Mouse (Mus musculus): ENCODE results near the gene Apom. TPM values are rescaled to one million over a fixed set of nuclear protein-coding genes. Genes with fewer than 3 reads are reported as not detected.
"Not testable (repeated sequence)": the region's sequence is repeated elsewhere in the genome, so short reads cannot be mapped to it uniquely, and the experiment has no call there.

Gene Apom
- polyA plus RNA-seq, 1 experiment from 2014 or later: 508 TPM

- 83% methylated on average over 9 of the region's 9 CpGs for WGBS (ENCODE audit: insufficient replicate concordance)
- not testable (repeated sequence) for H3K4me3 ChIP-seq; H3K9me3 ChIP-seq (replicated peaks); ATAC-seq; H3K4me2 ChIP-seq; H3K27ac ChIP-seq; H3K9ac ChIP-seq; H3K27me3 ChIP-seq (replicated peaks)
- Histone ChIP-seq H3K36me3 (peaks cover 51% of the 10 kb centered on the region), H3K4me1 (peaks cover 58% of the 10 kb centered on the region)
Measured at GRCm38 (mm10) chr17:35123287-35123686, 8.6 kb downstream of the Apom start.

GRCm38 (mm10) chr17:35121871-35122303, 10.0 kb downstream of the Apom start, which contains the start of gene Csnk2b:
TSS of gene Csnk2b (minus strand) at chr17:35122053.
- Histone ChIP-seq H3K27me3 (replicated peaks) (no peaks in the 10 kb centered on the region), H3K4me2 (peak within 1 kb of the TSS; percentile 89), H3K27ac (peak within 1 kb of the TSS; percentile 96), H3K4me3 (peak within 1 kb of the TSS; percentile 82), H3K9ac (peak within 1 kb of the TSS; percentile 92), H3K9me3 (replicated peaks) (no peaks in the 10 kb centered on the region), H3K36me3 (peaks cover 53% of the 10 kb centered on the region), H3K4me1 (peaks cover 47% of the 10 kb centered on the region)
- no peak for ATAC-seq
- WGBS (ENCODE audit: insufficient replicate concordance): under 1% methylated on average over 19 of the region's 19 CpGs

GRCm38 (mm10) chr17:35121143-35121799, 10.6 kb downstream of the Apom start, which contains the start of gene Gpank1:
TSS of gene Gpank1 (plus strand) at chr17:35121455.
- peak within 1 kb of the TSS; percentile 82 for H3K4me3 ChIP-seq
- H3K36me3 ChIP-seq: peaks cover 57% of the 10 kb centered on the region

GRCm38 (mm10) chr17:35120745-35121142, 11.1 kb downstream of the Apom start:
- peaks cover 40% of the 10 kb centered on the region for H3K4me1 ChIP-seq
- no peaks in the 10 kb centered on the region for H3K27me3 ChIP-seq (replicated peaks)
- WGBS (ENCODE audit: insufficient replicate concordance): under 1% methylated on average over 33 of the region's 33 CpGs
- peak overlapping the region; percentile 89 for H3K4me2 ChIP-seq
- H3K4me3 ChIP-seq: peak overlapping the region; percentile 82
- H3K9ac ChIP-seq: peak overlapping the region; percentile 92
- peak overlapping the region; percentile 64 for H3K27ac ChIP-seq
- peaks cover 62% of the 10 kb centered on the region for H3K36me3 ChIP-seq
- peak; percentile 6 for ATAC-seq
- no peaks in the 10 kb centered on the region for H3K9me3 ChIP-seq (replicated peaks)

More at GRCm38 (mm10) chr17:35121143-35121799, 10.6 kb downstream of the Apom start, which contains the start of gene Gpank1:
- WGBS (ENCODE audit: insufficient replicate concordance): 2% methylated on average over 50 of the region's 50 CpGs
- ATAC-seq: peak; percentile 94
- peak within 1 kb of the TSS; percentile 96 for H3K27ac ChIP-seq
- H3K4me2 ChIP-seq: peak within 1 kb of the TSS; percentile 89
- no peaks in the 10 kb centered on the region for H3K27me3 ChIP-seq (replicated peaks)
- no peaks in the 10 kb centered on the region for H3K9me3 ChIP-seq (replicated peaks)
- H3K9ac ChIP-seq: peak within 1 kb of the TSS; percentile 92
- H3K4me1 ChIP-seq: peaks cover 42% of the 10 kb centered on the region

GRCm38 (mm10) chr17:35115046-35116019, 16.5 kb downstream of the Apom start, which contains the start of gene Ly6g5b:
TSS of gene Ly6g5b (minus strand) at chr17:35115428.
- Histone ChIP-seq H3K27ac (no peak within 1 kb of the TSS), H3K9ac (no peak within 1 kb of the TSS), H3K9me3 (replicated peaks) (no peaks in the 10 kb centered on the region), H3K36me3 (peaks cover 59% of the 10 kb centered on the region), H3K4me2 (no peak within 1 kb of the TSS), H3K4me1 (peaks cover 12% of the 10 kb centered on the region), H3K4me3 (no peak within 1 kb of the TSS), H3K27me3 (replicated peaks) (0 out of 2 replicates have a peak, but pooled peaks cover 4% of the 10 kb centered on the region)
- 77% methylated on average over 8 of the region's 8 CpGs for WGBS (ENCODE audit: insufficient replicate concordance)
- ATAC-seq: no peak

GRCm38 (mm10) chr17:35111774-35112173, 20.1 kb downstream of the Apom start:
- no peak for ATAC-seq
- WGBS (ENCODE audit: insufficient replicate concordance): 68% methylated on average over 9 of the region's 9 CpGs
- 0 out of 2 replicates have a peak, but pooled peaks cover 4% of the 10 kb centered on the region for H3K27me3 ChIP-seq (replicated peaks)
- H3K36me3 ChIP-seq: peaks cover 30% of the 10 kb centered on the region
- H3K27ac ChIP-seq: no peak overlapping the region
- no peak overlapping the region for H3K9ac ChIP-seq
- no peak overlapping the region for H3K4me2 ChIP-seq
- no peaks in the 10 kb centered on the region for H3K9me3 ChIP-seq (replicated peaks)
- no peaks in the 10 kb centered on the region for H3K4me1 ChIP-seq
- H3K4me3 ChIP-seq: no peak overlapping the region

GRCm38 (mm10) chr17:35108097-35108496, 23.8 kb downstream of the Apom start, which contains the start of gene Ly6g5c:
TSS of gene Ly6g5c (plus strand) at chr17:35108279.
- Histone ChIP-seq H3K4me1 (peaks cover 33% of the 10 kb centered on the region), H3K4me2 (no peak within 1 kb of the TSS), H3K27ac (no peak within 1 kb of the TSS), H3K36me3 (peaks cover 10% of the 10 kb centered on the region), H3K9ac (no peak within 1 kb of the TSS), H3K9me3 (replicated peaks) (no peaks in the 10 kb centered on the region), H3K27me3 (replicated peaks) (0 out of 2 replicates have a peak, but pooled peaks cover 4% of the 10 kb centered on the region), H3K4me3 (no peak within 1 kb of the TSS)
- WGBS (ENCODE audit: insufficient replicate concordance): 80% methylated on average over 6 of the region's 6 CpGs
- no peak for ATAC-seq

- 70% methylated on average over 3 of the region's 3 CpGs for WGBS (ENCODE audit: insufficient replicate concordance)
- no peaks in the 10 kb centered on the region for H3K9me3 ChIP-seq (replicated peaks)
- 0 out of 2 replicates have a peak, but pooled peaks cover 3% of the 10 kb centered on the region for H3K27me3 ChIP-seq (replicated peaks)
- no peak overlapping the region for H3K4me3 ChIP-seq
- H3K4me2 ChIP-seq: no peak overlapping the region
- H3K4me1 ChIP-seq: peaks cover 45% of the 10 kb centered on the region
- H3K36me3 ChIP-seq: peaks cover 26% of the 10 kb centered on the region
- no peak overlapping the region for H3K9ac ChIP-seq
- no peak overlapping the region for H3K27ac ChIP-seq
- no peak for ATAC-seq
Measured at GRCm38 (mm10) chr17:35106522-35106921, 25.3 kb downstream of the Apom start.

GRCm38 (mm10) chr17:35105740-35106389, 26.0 kb downstream of the Apom start:
- Histone ChIP-seq H3K27ac (peak overlapping the region; percentile 82), H3K4me1 (peaks cover 45% of the 10 kb centered on the region), H3K9me3 (replicated peaks) (no peaks in the 10 kb centered on the region), H3K4me2 (peak overlapping the region; percentile 26), H3K4me3 (no peak overlapping the region), H3K27me3 (replicated peaks) (no peaks in the 10 kb centered on the region), H3K9ac (peak overlapping the region; percentile 45; the same call in 1 of the 2 replicates), H3K36me3 (peaks cover 32% of the 10 kb centered on the region)
- ATAC-seq: no peak; the same call in 1 of the 2 replicates
- 25% methylated on average over 13 of the region's 13 CpGs for WGBS (ENCODE audit: insufficient replicate concordance)

GRCm38 (mm10) chr17:35104754-35105153, 27.1 kb downstream of the Apom start:
- Histone ChIP-seq H3K36me3 (peaks cover 43% of the 10 kb centered on the region), H3K4me2 (peak overlapping the region; percentile 50), H3K27me3 (replicated peaks) (no peaks in the 10 kb centered on the region), H3K4me1 (peaks cover 54% of the 10 kb centered on the region), H3K9ac (peak overlapping the region; percentile 57), H3K9me3 (replicated peaks) (no peaks in the 10 kb centered on the region), H3K27ac (peak overlapping the region; percentile 82), H3K4me3 (no peak overlapping the region)
- ATAC-seq: peak; percentile 87
- WGBS (ENCODE audit: insufficient replicate concordance): 20% methylated on average over 6 of the region's 6 CpGs

- peak overlapping the region; percentile 57 for H3K9ac ChIP-seq
- no peak for ATAC-seq
- H3K27me3 ChIP-seq (replicated peaks): no peaks in the 10 kb centered on the region
- H3K36me3 ChIP-seq: peaks cover 50% of the 10 kb centered on the region
- WGBS (ENCODE audit: insufficient replicate concordance): 67% methylated on average over 7 of the region's 7 CpGs
- H3K4me2 ChIP-seq: peak overlapping the region; percentile 50
- H3K27ac ChIP-seq: peak overlapping the region; percentile 82
- no peaks in the 10 kb centered on the region for H3K9me3 ChIP-seq (replicated peaks)
- H3K4me3 ChIP-seq: no peak overlapping the region
- H3K4me1 ChIP-seq: peaks cover 55% of the 10 kb centered on the region
Measured at GRCm38 (mm10) chr17:35104079-35104478, 27.8 kb downstream of the Apom start.
